Mouse (Mus musculus) frontal cortex, postnatal 36 days (tissue): Measurements from ENCODE around the gene Tmprss7.

Experiments used
- DNase-seq, 2 experiments: peaks; one replicate each; pipeline ENCODE4 v3.0.0; 2022; ENCODE audit warnings: low spot score in 2 of 2

The Tmprss7 gene

DNA sequence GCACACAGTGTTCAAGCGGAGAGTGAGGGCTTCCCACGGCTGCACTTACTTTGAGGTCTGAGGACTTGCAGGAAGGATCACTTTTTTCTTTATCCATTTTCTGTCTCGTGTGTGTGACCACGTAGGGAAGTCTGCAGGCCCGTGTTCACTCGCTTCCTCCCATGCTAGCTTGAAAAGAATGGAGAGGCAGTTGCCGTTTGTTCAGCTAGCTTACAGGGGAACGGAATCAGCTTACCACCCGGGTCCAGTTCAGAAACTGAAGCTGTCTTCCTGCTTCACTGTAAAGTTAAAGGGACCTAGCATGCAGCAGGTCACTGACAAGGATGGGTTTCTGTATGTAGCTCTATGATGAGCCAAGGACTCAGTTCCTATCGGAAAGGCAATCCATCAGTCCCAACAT lies at the start of gene Tmprss7:
Gene Tmprss7 (minus strand): TSS at position 101 of the 400 bp plus-strand sequence.
- no peak for DNase-seq

DNA sequence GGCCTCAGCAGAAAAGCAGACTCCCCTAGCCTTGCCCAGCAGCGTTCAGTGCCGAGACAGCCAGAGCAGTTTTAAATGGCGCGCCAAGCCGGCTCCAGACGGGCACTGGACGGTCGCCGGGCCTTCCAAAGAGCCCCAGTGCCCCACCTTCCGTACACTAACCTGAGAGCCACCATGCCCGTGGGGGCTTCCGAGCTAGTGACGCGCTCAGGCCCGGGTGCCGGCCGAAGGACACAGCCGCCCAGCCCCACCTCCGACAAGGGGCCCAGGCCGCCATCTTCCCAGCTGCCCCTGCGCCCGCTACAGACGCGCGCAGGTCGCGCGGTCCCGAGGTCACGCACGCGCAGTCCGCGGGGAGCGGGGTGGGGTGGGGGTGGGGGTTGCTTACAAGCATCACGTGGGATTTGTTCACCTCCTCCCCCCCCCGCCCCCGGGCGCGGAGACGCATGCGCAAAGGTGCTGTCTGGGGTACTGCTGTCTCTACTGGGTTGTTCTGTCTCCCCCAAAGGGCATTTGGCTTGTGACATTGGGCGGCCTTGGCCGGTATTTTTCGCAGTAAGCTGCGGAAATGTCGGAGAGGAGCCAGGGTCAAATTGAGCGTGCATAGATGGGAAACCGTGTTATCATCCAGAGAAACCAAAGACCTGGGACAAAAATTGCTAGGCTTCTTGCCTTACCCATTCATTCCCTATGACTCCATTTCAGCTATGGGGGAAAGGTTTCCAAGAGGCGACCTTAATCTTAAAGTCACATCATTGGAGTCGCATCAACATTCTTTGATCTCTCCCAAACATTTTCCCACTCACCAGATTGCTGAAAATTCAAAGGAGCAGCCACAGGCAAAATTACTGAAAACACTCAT lies 49.4 kb upstream of the Tmprss7 start, which contains the start of gene Abhd10:
Gene Abhd10 (minus strand): TSS at position 341 of the 862 bp plus-strand sequence.
- DNase-seq, result peak; percentile 91 to 94

DNA sequence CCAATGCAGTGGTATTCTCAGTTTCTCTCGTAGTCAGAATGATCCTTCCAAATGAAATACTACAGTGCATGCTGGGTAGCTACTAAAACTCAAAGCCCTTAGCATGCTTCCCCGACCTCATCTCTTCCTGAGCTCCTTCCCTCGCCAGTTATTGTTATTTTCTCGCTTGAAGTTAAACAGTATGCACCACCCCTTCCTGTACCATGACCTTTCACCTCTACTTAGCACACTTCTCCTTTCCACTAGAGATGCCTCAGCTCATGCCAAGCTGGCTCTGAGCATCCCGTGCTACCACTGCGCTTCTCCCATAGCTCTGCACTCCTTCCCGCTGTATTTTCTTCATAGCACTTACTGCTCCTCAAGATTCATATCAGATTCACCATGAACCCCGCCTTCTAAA lies 44.4 kb upstream of the Tmprss7 start:
- no peak for DNase-seq

DNA sequence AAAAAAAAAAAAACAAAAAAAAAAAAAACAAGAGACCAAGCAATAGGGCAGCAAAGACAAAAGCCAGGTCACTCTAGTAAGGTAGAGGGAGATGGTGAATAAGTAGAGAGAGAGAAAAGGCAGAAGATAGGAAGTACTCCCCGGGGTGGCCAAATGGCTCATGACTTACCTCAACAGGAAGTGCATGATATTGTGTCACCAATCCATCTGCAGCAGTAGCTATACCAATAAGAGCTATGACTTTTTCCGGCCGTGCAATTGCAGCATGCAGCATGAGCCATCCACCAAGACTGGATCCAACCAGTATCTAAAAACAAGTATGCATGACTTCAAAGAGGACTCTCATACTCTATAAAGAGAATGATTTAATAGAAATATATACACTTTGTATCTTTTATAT lies 43.3 kb upstream of the Tmprss7 start:
- DNase-seq, result no peak

DNA sequence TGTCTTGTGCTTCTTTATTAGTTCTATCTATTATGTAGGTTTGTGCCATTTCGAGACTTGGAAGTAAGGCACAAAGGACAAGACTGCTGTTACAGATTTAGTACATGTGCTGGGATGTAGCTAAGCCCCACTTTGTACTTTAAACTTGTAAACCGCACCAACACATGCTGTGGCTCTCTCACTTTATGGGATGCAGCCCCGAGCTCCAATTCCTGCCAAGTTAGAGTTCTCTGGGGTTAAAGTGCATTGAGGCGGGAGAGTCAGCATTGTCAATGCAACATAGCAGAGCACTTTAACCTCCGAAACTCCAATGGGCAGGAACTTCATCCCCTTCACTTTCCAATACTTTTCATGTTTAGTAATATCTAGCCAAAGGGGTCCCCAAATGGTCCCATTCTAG lies 35.7 kb upstream of the Tmprss7 start:
- no peak for DNase-seq

DNA sequence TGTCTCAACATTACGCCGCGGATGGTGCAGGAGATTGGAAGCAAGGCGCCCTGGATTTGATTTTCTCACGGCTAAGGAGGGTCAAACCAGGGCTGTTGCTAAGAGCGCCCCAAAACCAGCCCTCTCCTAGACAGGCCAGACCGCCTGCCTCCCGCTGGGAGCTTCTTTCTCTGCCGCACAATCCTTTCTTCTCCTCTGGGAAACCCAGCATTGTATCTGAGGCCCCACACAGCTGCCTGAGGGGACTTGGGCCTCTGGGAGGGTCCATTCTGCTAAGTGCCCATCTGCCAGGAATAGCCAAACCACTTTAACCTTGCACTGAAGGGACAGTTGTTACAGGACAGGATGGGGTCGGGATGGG lies 31.3 kb upstream of the Tmprss7 start:
- no peak for DNase-seq

DNA sequence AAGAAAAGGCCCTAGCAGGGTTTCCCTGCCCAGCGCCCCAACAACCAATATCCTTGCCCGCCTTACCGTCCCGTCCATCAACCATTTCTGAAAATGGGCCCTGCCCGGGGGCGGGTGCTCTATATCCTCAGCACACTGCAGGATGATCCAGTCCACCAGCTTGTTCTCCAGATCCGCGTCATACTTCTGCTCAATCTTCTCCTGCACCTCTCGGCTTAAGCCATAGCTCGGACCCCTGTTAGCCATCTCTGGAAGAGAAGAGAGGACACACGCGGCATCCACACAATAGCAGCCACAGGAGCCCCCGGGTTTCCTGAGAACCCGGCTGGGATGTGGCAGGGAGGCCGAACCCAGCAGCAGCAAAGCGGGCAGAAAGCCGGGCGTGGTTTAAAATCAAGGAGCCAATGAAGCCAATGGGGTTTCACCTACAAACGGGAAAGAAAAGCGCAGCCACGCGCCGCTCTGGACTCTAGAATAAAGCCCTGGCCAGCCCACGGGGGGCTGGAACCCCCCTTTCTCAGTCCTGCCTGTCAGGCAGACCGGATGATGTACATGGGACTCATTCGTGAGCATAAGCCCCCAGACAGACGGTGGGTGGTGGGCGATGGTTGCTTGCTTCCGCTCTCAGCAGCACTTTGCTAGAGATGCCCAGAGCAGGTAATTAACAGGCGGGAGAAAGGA lies 30.7 kb upstream of the Tmprss7 start, which contains the start of gene Tagln3:
Gene Tagln3 (minus strand): TSS at position 548 of the 681 bp plus-strand sequence.
- peak; percentile 85 to 88 for DNase-seq

DNA sequence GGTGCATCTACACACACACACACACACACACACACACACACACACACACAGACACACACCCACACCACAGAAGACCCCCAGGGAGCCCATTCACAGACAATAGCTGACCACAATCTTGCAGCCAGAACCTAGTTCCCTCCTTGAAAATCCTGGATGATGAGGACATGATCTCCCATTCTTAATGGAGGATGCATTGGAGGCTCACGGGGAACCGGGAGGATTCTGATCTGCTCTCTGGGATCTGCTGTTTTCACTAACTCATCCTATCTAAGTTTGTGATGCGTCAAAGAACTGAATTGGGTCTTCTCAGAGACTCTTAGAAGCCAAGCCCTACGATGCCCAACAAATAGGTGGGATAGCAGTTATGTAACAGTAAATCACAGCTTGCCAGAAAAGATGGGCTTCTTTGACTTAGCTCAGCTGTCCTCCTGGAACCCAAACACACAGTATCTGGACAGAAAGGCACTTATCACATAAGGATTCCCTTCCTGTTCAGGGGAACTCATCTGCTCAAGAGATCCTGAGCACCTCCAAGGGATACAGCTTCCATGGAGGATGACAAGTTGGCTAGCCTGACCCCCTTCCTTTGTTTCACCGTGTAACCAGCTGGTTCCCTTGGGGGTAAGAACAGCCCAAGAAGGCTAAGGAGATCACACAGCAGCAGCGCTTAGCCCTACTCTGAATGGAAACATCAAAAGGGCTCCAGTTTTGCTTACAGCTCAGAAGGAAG lies 29.9 kb upstream of the Tmprss7 start:
- DNase-seq, result peak; percentile 47 to 56

DNA sequence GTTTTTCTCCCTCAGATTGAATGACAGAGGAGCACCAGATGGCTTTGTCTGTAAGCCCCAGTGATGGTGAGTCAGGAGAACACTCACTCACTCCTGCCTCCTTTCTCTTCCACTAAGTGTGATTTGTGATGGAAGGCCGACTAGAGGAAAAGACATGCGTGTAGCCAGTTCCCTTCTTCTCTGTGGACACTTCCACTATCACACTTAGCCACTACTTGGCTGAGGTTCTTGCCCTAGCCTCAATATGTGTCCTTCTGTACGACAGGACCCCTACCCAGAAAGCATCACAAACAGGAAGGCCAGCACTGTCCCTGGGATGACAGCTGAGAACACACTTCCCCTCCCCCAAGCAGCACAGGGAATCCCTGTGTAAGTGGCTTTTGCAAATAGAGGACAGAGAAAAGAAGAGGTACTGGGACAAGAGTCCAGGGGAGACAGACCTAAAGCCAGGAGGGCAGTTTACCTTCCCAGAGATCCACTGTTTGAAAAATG lies 29.0 kb upstream of the Tmprss7 start:
- peak; percentile 46 to 48 for DNase-seq

DNA sequence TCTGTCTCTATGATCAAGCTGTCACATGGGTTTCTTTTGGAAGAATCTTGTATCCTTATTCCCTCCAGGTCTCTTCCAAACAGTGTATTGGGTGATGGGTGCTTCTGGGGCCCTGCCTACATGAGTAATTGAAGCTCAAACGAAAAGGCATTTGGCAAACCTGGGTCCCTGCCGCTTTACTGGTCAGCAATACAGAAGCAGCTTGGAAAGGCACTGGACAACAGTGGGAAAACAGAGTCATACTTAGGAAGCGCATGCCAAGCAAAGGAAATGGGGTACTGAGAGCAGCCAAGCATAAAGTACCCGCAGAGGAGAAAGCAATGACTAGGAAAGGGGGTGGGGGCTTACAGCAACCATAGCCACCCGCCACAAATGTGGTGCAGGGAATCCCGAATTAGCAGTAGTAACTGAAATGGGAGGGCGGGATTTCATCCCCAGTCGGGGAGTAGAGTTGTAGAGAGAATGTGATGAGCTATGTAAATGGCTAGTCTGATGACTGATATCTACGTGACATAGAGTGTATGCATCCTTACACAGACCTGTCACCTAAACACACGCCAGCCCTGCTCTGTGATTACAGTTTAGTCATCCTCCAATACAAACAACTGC lies 26.7 kb upstream of the Tmprss7 start:
- no peak for DNase-seq

DNA sequence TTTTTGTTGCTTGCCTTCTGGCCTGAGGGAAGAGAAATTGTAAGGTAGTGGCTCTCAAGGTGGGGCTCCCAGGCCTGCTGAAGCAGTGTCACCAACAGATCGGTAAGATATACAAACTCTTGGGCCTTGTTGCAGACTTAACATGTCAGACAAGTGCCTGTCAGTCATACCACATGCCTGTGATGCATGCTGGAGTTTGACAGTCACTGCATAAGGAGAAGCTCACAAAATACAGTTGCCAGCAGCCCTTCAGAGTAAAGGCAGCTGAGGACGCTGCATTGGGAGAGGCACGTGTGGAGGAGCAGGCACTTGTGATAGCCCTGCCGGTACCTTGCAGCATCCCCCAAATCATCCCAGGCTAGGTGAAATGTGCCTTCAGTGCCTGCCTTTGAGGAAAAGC lies 24.8 kb upstream of the Tmprss7 start:
- no peak for DNase-seq

DNA sequence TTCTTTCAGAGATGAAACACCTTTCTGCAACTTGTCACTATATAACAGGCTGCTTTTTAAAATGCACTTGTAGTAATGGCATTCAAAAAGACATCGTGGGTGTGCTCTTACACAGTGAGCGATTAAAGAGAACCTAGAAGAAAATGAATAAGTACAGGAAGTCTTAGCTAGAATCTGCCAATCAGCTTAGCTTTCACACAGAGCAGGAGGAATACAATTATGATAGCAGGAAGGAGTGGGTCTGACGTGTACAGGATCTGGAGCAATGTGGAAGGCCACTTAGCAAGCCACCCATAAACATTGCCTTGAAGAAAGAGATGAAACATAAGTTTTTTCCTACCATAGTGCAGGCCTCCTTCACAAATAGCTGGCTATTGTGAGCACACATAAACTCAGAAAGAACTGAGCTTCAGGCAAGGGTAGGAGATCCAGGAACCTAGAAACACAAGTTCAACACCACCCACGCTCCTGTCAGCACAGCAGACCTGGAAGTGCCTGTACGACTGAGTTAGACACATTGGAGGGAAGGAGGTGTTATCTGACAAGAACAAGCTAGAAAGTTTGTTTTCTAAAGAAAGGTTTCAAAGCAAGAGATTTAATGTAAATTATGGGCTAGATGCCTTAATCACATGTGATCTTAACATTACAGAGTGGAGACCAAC lies 21.2 kb upstream of the Tmprss7 start:
- DNase-seq, result peak in 1 of 2 experiments; percentile 47

DNA sequence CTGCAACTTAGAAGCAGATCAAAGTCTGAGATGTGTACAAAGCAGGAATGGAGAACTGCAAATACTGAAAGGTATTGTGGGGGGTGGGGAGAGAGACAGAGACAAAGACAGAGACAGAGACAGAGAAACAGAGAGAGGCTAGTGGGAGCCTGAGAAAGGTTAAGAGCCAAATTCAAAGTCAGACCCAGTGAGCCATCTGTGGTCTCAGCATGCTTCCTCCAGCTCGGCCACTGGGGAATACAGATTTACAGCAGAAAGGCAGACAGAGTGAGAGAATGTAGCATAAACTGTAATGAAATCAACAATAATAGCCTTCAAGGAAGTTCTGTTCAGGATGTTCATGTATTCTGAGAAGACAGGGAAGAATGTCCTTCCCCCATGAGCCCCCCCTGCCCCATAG lies 20.4 kb upstream of the Tmprss7 start:
- no peak for DNase-seq

DNA sequence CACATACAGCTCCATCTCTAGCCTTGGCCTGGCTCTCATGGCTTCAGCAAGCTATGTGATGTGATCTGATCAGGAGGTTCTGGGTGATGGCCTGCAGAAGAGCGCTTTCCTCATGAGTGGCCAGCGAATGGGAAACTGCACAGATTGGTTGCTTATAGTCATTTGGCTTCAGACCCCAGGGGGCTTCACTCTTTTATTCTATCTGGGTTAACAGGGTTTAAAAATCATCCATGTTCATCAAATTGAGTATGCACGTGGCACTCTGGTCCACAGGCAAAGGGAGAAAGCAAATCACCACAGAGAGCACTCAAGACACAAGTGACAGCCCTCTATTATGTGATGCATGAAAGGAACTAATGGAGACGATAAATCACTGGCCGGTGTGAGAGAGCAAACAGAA lies 19.8 kb upstream of the Tmprss7 start:
- no peak for DNase-seq

DNA sequence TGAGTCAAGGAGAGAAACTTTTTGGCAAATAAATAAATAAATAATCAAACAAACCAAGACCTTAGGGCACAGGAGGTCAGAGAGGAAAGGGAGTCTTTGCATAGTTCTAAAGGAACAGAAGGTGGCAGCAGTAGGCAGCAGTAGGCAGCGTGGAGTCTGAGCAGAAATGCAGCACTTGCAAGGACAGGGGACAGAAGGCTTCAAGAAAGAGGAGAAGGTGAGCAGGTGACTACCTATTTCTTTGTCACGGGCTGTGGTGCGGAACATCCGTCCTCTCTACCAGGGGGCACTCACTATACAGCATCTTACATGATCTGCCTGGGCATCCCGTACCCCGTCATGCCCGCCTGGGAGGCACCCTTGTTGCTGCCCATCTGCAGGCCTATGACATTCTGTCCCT lies 17.8 kb upstream of the Tmprss7 start:
- no peak for DNase-seq

DNA sequence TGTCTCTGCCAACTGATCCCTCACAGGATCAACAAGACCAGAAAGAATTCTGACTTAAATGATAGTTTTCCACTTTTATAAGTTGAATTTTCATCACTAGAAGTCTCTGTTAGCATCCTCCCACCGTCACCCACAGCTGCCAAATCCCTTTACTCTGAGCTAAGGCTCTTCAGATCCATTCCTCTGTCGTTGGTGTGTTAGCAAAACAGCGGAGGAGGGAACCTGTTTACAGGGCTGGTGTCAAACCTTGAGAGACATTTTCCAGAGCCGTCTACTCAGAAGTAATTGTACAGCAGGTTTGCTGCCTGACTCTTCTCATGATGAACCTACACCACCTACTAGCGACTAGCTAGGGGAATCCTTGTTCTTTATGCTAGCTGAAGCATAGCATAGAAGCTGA lies 5.8 kb upstream of the Tmprss7 start:
- no peak for DNase-seq

DNA sequence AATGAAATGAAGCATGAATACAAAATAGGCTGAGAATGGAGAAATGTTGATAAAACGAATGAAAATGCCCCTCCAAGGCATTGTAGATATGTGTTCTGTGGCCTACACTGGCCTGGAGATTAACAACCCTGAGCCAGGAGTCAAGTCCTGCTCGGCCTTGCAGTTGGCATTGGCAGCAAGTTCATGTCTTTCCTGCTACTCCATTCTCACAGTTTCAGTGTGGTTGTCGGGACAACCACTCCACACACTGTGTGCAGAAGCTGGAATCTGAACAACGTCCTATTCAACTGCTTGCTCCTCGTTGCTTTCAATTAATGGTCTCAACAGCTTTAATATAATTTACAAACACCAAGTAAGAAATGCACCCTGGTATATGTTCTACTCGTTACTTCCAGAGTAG lies 4.5 kb upstream of the Tmprss7 start:
- no peak for DNase-seq

DNA sequence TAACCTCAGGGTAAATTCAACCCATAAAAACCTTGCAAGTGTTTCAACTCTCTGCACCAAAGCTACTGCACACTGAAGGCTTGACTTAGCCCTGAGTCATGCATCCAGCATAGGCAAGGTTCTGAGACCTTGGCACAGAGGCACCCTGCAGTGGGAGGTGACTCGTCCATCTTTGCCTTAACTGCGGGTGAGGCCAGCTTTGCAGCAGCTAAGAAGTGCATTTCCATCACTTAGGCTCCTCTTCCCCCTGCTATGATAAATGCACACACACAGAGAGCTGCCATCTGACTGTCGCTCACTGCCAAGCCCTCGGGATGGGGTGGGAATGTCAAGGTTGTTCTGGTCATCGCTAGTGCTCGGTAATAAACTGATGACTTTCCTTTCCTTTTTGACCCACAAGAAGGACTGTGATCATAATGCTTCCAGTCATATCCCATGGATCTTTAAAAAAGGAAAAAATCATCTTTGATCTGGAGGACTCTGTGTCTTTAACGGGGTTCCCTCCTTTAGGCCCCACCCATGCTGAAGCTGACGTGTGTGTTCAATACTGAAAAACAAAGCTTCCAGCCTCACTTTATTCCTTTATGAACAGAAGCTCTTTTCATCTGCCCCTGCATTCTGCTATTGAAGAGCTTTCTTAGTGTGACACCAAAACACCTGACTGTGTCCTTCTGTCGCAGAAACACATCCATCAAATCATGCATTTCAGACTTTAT lies 2.1 kb upstream of the Tmprss7 start:
- DNase-seq, result no peak

DNA sequence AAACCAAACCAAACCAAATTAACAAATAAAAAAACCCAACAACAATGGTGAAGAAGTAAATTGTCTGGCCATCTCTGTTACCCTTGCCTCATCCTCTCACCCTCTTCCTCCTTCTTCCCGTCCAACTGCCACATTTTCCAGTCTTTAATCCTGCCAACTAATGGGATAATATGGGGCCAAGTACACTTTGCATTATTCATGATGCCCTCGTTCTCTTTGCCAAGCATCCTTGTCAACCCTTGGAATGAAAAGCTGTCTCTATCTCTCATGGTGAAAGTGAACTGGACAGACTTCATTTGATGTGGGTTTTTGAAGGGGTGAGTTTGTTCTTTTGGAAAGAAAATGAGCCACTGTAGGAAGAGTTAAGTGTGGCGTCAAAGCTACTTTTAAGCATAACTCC lies 607 bp downstream of the Tmprss7 start:
- no peak for DNase-seq

DNA sequence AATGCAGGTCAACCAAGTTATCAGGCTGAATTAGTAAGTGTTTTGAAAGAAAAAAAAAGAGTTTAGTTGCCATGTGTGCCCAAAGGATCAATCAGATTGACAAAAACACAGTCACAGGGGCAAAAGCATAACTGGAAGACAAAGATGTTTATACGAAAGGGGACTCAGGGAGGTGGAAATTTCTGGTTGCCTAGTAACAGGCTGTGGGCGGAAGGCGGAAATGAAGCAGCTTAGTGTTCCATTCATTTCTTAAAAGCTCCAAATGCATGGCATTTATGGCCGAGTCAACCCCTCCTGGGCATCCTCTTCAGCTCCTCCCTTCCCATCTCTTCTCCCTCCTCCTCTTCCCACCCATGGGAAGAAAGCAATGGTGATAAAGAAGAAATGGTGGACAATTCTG lies 3.3 kb downstream of the Tmprss7 start:
- DNase-seq, result peak; percentile 60 to 71

DNA sequence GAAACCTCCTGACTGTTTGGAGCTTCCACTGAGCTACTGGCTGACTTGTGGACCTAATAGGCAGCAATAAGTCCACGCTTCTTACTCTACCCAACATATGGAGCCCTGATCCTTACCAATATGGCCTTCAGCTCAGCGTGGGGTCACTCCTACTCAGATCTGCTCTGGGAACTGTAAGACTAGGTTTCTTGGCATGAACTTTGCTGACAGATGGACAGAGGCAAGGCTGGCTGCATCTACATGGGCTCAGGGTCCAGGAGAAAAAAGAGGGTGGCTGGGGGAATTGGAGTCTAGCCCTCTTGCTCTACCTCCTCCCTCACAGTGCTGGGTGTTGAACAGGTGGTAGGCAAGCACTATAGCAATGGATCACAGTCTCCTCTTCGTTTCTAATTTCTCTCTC lies 6.6 kb downstream of the Tmprss7 start:
- no peak for DNase-seq
